Mouse (Mus musculus) heart, embryonic 11.5 days (tissue): ENCODE data around the gene Nid2. TPM values are rescaled to one million over a fixed set of nuclear protein-coding genes. Genes with fewer than 3 reads are reported as not detected.

Experiments
- ATAC-seq: fragments of 200-750 bp; cut with Nextera tagmentation; replicated peaks from 2 replicates; pipeline ENCODE4 v1.8.0; 2017; ENCODE audit warnings: moderate library complexity; ENCODE audit not compliant: insufficient number of reproducible peaks, low FRiP score, low TSS enrichment
- H3K27ac ChIP-seq: fragments of 300-500 bp; sonication (generic); 2 replicates; pipeline ENCODE4 v1.5.1; 2014; ENCODE audit warnings: mild to moderate bottlenecking, low read depth, low read length
- H3K27me3 ChIP-seq: fragments of 300-500 bp; sonication (generic); 2 replicates; pipeline ENCODE4 v1.6.1; 2014; ENCODE audit warnings: mild to moderate bottlenecking, low read length, mixed read lengths; ENCODE audit not compliant: control insufficient read depth, insufficient read depth
- H3K36me3 ChIP-seq: fragments of 300-500 bp; sonication (generic); 2 replicates; pipeline ENCODE4 v1.6.1; 2014; ENCODE audit warnings: mild to moderate bottlenecking, low read length, moderate library complexity, mixed read lengths; ENCODE audit not compliant: control insufficient read depth, insufficient read depth
- H3K4me1 ChIP-seq: fragments of 300-500 bp; sonication (generic); 2 replicates; pipeline ENCODE4 v1.6.1; 2014; ENCODE audit warnings: low read length; ENCODE audit not compliant: control insufficient read depth, insufficient read depth
- H3K4me2 ChIP-seq: fragments of 300-500 bp; sonication (generic); 2 replicates; pipeline ENCODE4 v1.6.1; 2014; ENCODE audit warnings: mild to moderate bottlenecking, moderate library complexity
- H3K4me3 ChIP-seq: fragments of 300-500 bp; sonication (generic); 2 replicates; pipeline ENCODE4 v1.5.1; 2014; ENCODE audit warnings: low read depth, low read length
- H3K9ac ChIP-seq: fragments of 300-500 bp; sonication (generic); 2 replicates; pipeline ENCODE4 v1.6.1; 2014; ENCODE audit warnings: mild to moderate bottlenecking, low read depth, low read length, moderate library complexity
- H3K9me3 ChIP-seq: fragments of 300-500 bp; sonication (generic); replicated peaks from 2 replicates; pipeline ENCODE4 v1.6.1; 2016; ENCODE audit warnings: low read length; ENCODE audit not compliant: control insufficient read depth
- WGBS: fragments of 180-500 bp; shearing (Covaris S2); extraction: QIAGEN DNeasy Blood & Tissue Kit; methylation state at CpG from one replicate; pipeline ENCODE4 v1.1.7; 2014; ENCODE audit not compliant: insufficient replicate concordance; 5-methylcytosine and 5-hydroxymethylcytosine counted together
- polyA plus RNA-seq: library from polyadenylated mRNA; unstranded; fragments of >200 nt; fragmentation: Nextera tagmentation; extraction: Ambion mirVana; gene quantifications from 2 replicates; pipeline ENCODE4 v1.2.1, GENCODE M21; 2014

Gene Nid2
- polyA plus RNA-seq, 1 experiment from 2014 or later, result 146 TPM

DNA sequence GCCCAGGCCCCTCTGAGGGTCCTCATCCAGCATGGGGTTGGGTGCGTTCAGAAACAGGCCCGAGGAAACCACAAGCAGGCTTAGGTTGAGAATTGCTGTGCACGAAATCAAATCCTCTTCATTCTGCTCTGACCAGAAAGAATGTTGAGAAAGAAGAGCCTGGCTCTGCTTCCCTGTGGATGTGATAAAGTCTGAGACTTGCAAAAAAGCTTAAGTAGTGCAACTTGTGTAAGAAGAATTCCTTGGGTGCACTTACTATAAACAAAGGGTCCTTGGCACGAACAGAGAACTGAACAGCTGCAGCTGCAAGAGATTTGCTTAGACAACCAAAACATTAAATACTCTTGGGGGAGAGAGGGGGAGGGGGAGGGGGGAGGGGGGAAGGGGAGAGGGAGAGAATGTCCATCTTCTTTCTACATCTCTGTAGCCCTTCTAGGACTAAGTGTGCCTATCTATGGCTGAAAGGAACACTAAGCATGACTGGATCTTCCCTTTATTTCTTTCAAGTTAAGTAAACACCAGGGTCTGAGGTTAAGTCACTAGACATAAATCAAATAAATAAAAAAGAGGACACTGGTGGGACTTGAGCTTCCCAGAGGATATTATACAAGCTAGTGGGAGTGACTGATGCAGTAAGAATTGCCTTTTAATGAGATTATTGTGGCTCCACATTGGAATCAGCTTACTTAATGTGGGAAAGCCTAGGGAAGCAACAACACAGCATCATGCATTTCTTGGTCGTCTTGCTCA is 12.8 kb upstream of the Nid2 start:
- Histone ChIP-seq H3K9ac (no peak overlapping the region), H3K4me1 (0 out of 2 replicates have a peak, but pooled peaks cover 5% of the 10 kb centered on the region), H3K4me2 (no peak overlapping the region), H3K27ac (0 out of 2 replicates have a peak overlapping the region, but pooled peaks have one; percentile 35), H3K9me3 (no peaks in the 10 kb centered on the region), H3K36me3 (no peaks in the 10 kb centered on the region), H3K27me3 (no peaks in the 10 kb centered on the region), H3K4me3 (no peak overlapping the region)
- ATAC-seq, result no peak
- WGBS, result 36% methylated on average over 5 of the region's 5 CpGs

DNA sequence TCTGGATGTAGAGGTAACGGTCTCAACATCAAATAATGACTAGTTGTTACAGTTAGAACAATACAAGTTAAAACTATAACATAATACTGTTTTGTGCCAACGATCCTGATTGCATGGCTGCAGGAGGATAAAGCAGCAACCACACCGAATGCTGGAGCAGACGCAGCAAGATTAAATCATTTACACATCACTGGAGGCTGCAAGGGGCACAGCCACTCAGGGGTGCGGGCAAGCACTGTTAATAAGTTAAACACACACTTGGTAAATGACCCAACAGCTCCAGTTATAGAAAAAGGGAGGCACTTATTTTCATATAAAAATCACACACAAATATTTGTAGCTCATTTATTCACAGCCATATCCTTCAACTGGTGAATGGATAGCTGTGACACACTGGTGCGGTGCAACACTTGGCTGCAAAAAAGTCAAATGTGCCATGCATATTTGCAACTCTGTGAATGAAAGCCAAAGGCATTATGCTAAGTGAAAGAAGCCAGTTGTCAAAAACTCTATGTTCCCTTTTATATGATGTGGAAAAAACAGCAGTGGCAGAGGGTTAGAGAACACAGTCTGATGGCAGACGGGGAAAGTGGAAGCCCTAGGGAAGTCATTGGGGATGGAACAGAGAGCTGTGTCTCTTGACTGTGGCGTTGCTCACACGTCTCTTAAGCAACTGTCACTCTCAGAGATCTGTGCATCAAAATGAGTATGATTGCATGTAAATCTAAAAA is 11.5 kb upstream of the Nid2 start:
- Histone ChIP-seq H3K9ac (no peak overlapping the region), H3K4me1 (0 out of 2 replicates have a peak, but pooled peaks cover 3% of the 10 kb centered on the region), H3K4me2 (no peak overlapping the region), H3K9me3 (no peaks in the 10 kb centered on the region), H3K4me3 (no peak overlapping the region), H3K27ac (no peak overlapping the region), H3K36me3 (no peaks in the 10 kb centered on the region), H3K27me3 (no peaks in the 10 kb centered on the region)
- WGBS, result 74% methylated on average over 9 of the region's 9 CpGs
- no peak for ATAC-seq

GRCm38 (mm10) chr14:19740147-19740738 is 10.8 kb upstream of the Nid2 start:
- Histone ChIP-seq H3K27ac (no peak overlapping the region), H3K9me3 (no peaks in the 10 kb centered on the region), H3K4me3 (no peak overlapping the region), H3K27me3 (no peaks in the 10 kb centered on the region), H3K9ac (no peak overlapping the region), H3K4me2 (no peak overlapping the region), H3K4me1 (0 out of 2 replicates have a peak, but pooled peaks cover 2% of the 10 kb centered on the region), H3K36me3 (no peaks in the 10 kb centered on the region)
- no peak for ATAC-seq
- WGBS, result 78% methylated on average over 6 of the region's 6 CpGs

DNA sequence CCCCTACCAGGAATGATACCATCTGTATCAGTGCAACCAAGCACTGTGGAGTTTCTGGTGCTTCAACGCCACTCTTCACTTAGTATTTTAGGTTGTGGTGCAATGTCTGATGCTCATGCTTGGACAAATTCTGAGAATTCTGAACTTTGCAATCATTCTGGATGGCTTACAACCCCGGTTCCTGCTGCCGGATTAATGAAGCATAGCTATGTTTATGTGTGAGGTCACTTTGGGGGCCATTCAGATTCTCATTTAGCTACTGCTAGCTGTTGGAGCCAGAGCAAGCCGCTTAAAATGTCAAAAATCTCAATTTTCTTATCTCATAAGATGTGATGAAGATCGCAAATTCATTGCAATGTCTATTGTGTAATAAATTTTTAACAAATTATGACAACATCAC is 6.2 kb upstream of the Nid2 start:
- ATAC-seq, result no peak
- H3K4me3 ChIP-seq, result no peak overlapping the region
- 81% methylated on average over 5 of the region's 5 CpGs for WGBS
- H3K27ac ChIP-seq, result no peak overlapping the region
- no peaks in the 10 kb centered on the region for H3K27me3 ChIP-seq
- no peaks in the 10 kb centered on the region for H3K9me3 ChIP-seq
- H3K4me1 ChIP-seq, result peaks cover 9% of the 10 kb centered on the region
- H3K36me3 ChIP-seq, result no peaks in the 10 kb centered on the region
- no peak overlapping the region for H3K4me2 ChIP-seq
- H3K9ac ChIP-seq, result no peak overlapping the region

DNA sequence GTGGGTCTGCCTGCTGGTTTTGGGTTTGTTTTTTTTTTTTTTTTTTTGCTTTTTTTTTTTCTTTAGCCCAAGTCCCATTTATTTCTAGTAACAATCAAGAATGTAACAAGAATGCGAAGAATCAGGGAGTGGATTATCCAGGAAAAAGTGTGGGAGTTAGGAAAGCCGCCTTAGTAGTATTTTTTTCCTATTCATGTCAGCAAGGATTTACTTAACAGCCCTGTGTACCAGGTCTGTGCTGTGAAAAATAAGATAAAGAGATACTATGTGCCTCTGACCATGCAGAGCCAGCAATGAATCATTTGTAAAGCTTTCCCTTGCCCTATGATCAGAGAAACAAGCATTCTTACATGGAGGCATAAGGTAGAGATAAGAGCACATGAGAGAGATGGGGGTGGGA is 4.8 kb upstream of the Nid2 start:
- Histone ChIP-seq H3K36me3 (no peaks in the 10 kb centered on the region), H3K4me1 (peaks cover 13% of the 10 kb centered on the region), H3K27ac (no peak overlapping the region), H3K4me3 (no peak overlapping the region), H3K27me3 (no peaks in the 10 kb centered on the region), H3K9ac (no peak overlapping the region), H3K4me2 (no peak overlapping the region), H3K9me3 (no peaks in the 10 kb centered on the region)
- ATAC-seq, result no peak
- WGBS, result 44% methylated on average over 2 of the region's 2 CpGs

GRCm38 (mm10) chr14:19746731-19747130 is 4.3 kb upstream of the Nid2 start:
- H3K27ac ChIP-seq, result no peak overlapping the region
- no peak for ATAC-seq
- H3K36me3 ChIP-seq, result no peaks in the 10 kb centered on the region
- WGBS, result 75% methylated on average over 2 of the region's 2 CpGs
- H3K4me3 ChIP-seq, result no peak overlapping the region
- H3K9me3 ChIP-seq, result no peaks in the 10 kb centered on the region
- H3K4me2 ChIP-seq, result no peak overlapping the region
- H3K27me3 ChIP-seq, result no peaks in the 10 kb centered on the region
- peaks cover 13% of the 10 kb centered on the region for H3K4me1 ChIP-seq
- no peak overlapping the region for H3K9ac ChIP-seq

DNA sequence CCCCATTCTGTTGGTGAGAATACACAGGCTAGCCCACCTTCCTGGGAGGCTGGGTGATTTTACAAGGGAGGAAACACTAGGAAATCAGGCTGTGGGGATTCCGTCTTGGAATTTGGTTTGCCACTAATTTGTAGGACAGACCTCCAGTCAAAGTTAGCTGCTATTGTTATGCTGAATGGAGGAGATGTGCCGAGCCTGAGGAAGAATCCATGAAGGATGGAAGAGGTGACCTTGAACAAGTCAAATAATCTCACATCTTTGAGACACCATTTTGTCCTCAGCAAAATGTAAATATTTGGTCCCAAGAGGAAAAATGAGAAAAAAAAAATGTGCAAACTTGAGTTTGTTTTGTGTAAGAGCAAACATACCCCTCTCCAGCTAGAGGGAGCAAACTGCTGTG is 1.3 kb upstream of the Nid2 start:
- Histone ChIP-seq H3K36me3 (no peaks in the 10 kb centered on the region), H3K27ac (no peak overlapping the region), H3K9me3 (no peaks in the 10 kb centered on the region), H3K4me1 (peaks cover 22% of the 10 kb centered on the region), H3K27me3 (no peaks in the 10 kb centered on the region), H3K9ac (no peak overlapping the region), H3K4me3 (no peak overlapping the region), H3K4me2 (peak overlapping the region; percentile 74; the same call in 1 of the 2 replicates)
- WGBS, result 61% methylated on average over 2 of the region's 2 CpGs
- no peak for ATAC-seq

DNA sequence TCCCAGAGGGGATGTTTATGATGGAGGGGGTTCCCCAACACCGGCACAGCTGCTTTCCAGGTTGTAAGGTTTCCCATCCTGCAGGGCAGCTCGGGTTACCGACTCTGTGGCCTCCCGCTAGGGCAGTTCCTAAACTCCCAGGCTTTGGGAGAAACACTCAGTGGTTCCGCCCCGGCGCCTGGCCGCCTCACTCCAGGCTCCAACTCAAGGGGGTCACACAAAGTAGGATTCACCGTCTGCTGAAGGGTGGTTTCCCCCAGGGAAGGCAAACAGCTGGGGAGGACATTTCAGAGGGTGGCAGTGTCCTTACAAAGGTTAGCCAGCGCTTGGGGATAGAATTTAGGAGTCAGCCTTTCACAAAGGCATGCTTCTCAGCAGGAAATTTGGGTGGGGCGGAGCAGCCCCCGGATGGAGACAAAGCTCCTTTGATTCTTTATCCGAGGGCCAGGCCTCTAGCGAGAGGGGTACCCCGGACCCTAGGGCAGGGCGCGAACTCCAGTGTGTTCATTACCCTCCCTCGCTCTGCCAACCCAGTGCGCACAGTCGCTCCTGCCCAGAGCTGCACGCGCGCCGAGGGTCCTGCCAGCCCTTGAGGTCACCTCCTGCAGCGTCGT is 547 bp upstream of the Nid2 start:
- no peaks in the 10 kb centered on the region for H3K9me3 ChIP-seq
- no peaks in the 10 kb centered on the region for H3K36me3 ChIP-seq
- peaks cover 22% of the 10 kb centered on the region for H3K4me1 ChIP-seq
- peak overlapping the region; percentile 87 for H3K27ac ChIP-seq
- H3K27me3 ChIP-seq, result no peaks in the 10 kb centered on the region
- peak; percentile 65 for ATAC-seq
- peak overlapping the region; percentile 74 for H3K4me2 ChIP-seq
- peak overlapping the region; percentile 65 for H3K9ac ChIP-seq
- peak overlapping the region; percentile 65 for H3K4me3 ChIP-seq
- under 1% methylated on average over 26 of the region's 26 CpGs for WGBS
